Mouse (Mus musculus): ENCODE measurements around the gene Phf24. TPM values are rescaled to one million over a fixed set of nuclear protein-coding genes. Genes with fewer than 3 reads are reported as not detected.

Gene Phf24
- not detected for total RNA-seq (2023)

DNA sequence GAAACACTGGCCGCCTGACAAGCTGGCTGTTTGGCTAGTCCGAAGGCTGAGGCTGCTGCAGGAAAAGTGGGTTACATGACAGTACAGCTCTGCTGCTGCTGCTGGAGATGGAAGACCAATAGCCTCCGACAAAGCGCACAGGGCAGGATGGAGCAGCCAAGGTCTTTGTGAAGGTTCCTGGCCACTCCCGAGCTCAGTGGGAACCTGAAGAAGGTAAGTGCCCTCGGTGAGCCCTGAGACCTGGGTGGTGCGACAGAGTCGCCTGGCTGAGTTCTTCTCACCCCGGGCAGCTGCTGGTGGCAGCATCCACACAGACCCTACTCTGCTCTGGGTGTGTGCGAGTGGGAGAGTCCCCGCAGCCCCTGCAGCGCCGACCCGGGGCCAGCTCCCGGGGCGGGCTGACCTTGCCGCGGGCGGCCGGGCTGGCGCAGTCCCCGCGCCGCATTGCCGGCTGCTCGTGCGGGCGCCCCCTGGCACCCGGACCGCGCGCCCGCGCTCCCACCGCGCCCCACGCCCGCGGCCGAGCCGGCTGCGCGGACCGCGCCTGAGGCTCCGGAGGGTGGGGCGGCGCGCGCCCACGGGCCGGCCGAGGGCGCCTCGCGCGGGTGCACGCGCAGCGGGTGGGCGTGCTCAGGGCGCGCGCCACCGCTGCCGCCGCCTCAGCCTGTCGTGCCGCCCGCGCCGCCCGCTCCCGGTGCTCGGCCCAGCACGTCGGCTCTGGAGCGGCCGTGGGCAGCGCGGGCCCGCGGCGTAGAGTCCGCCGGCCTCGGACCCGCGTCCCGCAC, at the start of gene Phf24:
Phf24 (plus strand) TSS at position 44 of the 785 bp plus-strand sequence.

DNA sequence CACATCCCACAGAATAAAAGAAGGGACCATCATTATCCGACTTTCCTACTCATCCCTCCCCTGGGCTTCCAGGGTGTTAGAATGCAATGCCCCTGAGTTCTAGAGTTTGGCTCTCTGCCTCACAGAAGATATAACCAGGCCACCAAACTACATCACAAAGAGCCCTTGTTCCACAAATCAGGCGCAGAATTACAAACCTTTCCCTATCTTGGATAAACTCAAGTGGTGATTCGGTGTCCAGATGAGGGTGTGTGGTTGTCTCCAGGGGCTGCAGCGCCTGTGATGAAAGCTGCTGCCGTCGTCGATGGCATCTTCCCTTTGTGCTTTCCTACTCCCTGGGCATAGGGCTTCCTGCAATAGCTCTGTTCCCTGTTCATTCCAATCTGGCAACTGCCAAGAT, 42.3 kb upstream of the Phf24 start, which contains the start of gene Fam205c:
Fam205c (minus strand) TSS at position 101 of the 400 bp plus-strand sequence.

DNA sequence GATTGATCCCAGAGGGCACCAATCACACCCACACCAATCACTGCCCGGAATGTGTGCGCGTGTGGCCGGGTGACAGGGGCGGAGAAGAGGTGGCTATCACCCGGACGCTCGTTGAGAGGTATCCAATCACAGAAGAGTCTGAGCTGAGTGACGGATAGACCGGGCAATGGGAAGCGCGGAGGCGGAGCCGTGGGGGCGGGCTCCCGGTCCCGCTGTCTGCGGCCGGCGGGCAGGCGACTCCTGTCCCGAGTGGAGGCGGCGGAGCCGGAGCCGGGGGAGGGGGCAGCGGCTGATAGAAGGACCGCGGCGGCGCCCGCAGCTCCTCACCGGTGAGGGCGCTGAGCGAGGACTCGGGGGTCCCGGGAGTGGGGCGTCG, 33.2 kb downstream of the Phf24 start, which contains the start of gene Dnajb5:
Dnajb5 (plus strand) TSS at position 139 of the 376 bp plus-strand sequence.

GRCm38 (mm10) chr4:42969304-42969703, 52.8 kb downstream of the Phf24 start, which contains the start of gene 1700022I11Rik:
Gene 1700022I11Rik, plus strand, starts transcription at chr4:42969604.

Other genes with a start within 250 kb of the Phf24 start
- gene 4930578G10Rik, start 181.1 kb upstream of the Phf24 start, total RNA-seq (2023) = not detected
- not detected for gene Ccl19, start 160.1 kb upstream of the Phf24 start, total RNA-seq (2023)
- not detected for gene Ccl21a, start 142.7 kb upstream of the Phf24 start, total RNA-seq (2023)
- gene Fam205a1, start 62.8 kb upstream of the Phf24 start, total RNA-seq (2023) = not detected
- not detected for gene Gm12394, start 59.9 kb upstream of the Phf24 start, total RNA-seq (2023)
- not detected for gene Fam205c, start 42.4 kb upstream of the Phf24 start, total RNA-seq (2023)
- 10 to 100 TPM; 30.5 to 36.6 TPM for gene Dnajb5, start 33.2 kb downstream of the Phf24 start, total RNA-seq (2023)
- 1 to 10 TPM in 1 of 2 experiments, not detected in 1; 1.2 TPM for gene 1700022I11Rik, start 52.9 kb downstream of the Phf24 start, total RNA-seq (2023)
- 100 to 1,000 TPM; 107 to 119 TPM for gene Vcp, start 83.8 kb downstream of the Phf24 start, total RNA-seq (2023)
- gene Fancg, start 93.8 kb downstream of the Phf24 start, total RNA-seq (2023) = 10 to 100 TPM; 34.4 to 36.7 TPM
- gene Pigo, start 109.2 kb downstream of the Phf24 start, total RNA-seq (2023) = 10 to 100 TPM; 35.7 to 37.4 TPM
- gene Stoml2, start 115.0 kb downstream of the Phf24 start, total RNA-seq (2023) = 10 to 100 TPM; 80.4 to 84.8 TPM
- 10 to 100 TPM; 20.0 to 24.6 TPM for gene Fam214b, start 129.6 kb downstream of the Phf24 start, total RNA-seq (2023)
- gene Unc13b, start 142.3 kb downstream of the Phf24 start, total RNA-seq (2023) = under 1 TPM; 0.33 to 0.96 TPM